ENCODE assay signal across 10 mouse cellular contexts in genomic region chr1:157425741-157426427, GRCm38 (mm10). TPM values are rescaled to one million over a fixed set of nuclear protein-coding genes. Genes with fewer than 3 reads are reported as not detected.
DNase-seq lines count a peak whose midpoint lies in the region; ATAC-seq and TF ChIP-seq lines count a peak whose summit lies in the region.
"Had no signal": no experiment of that assay in that cellular context is flagged by ENCODE, and none has a peak within 500 bp of the region (broad histone marks: within the 10 kb centered on the region; RNA-seq: fewer than 3 reads in every experiment).

No protein-coding gene starts in this region.

- H3K4me1 ChIP-seq in limb, embryonic 14.5 days (ENCODE audit: control insufficient read depth, insufficient read depth, low read length), result no peaks in the 10 kb centered on the region
- H3K4me1 ChIP-seq in olfactory bulb, adult 2 months (ENCODE audit: control insufficient read depth, insufficient read depth, low read length), result peaks cover 4% of the 10 kb centered on the region
- H3K4me1 ChIP-seq in kidney, embryonic 16.5 days (ENCODE audit: insufficient read depth, low read length), result no peaks in the 10 kb centered on the region

- no peaks in the 10 kb centered on the region for H3K27me3 ChIP-seq in limb, embryonic 14.5 days (ENCODE audit: control insufficient read depth, insufficient read depth, low read length)
- no peaks in the 10 kb centered on the region for H3K27me3 ChIP-seq in kidney, embryonic 16.5 days (ENCODE audit: insufficient read depth, low read length)

- H3K4me3 ChIP-seq in limb, embryonic 14.5 days (replicated peaks; ENCODE audit: low read length), result no peak overlapping the region
- no peak overlapping the region for H3K4me3 ChIP-seq in olfactory bulb, adult 2 months (ENCODE audit: insufficient read depth, low read depth, low read length)
- H3K4me3 ChIP-seq in kidney, embryonic 16.5 days (ENCODE audit: low read length), result no peak overlapping the region

- TF ChIP-seq CTCF in olfactory bulb, adult 2 months (IDR thresholded peaks at IDR 0.05; ENCODE audit: insufficient read depth, low read depth, low read length), result no peak

- no peaks in the 10 kb centered on the region for H3K36me3 ChIP-seq in limb, embryonic 14.5 days (ENCODE audit: control insufficient read depth, insufficient read depth, low read length)
- H3K36me3 ChIP-seq in kidney, embryonic 16.5 days (ENCODE audit: insufficient read depth, low read length), result no peaks in the 10 kb centered on the region

- no peaks in the 10 kb centered on the region for H3K9me3 ChIP-seq in limb, embryonic 14.5 days (ENCODE audit: control insufficient read depth, low read length)
- H3K9me3 ChIP-seq in kidney, embryonic 16.5 days (ENCODE audit: low read length), result no peaks in the 10 kb centered on the region

- H3K27ac ChIP-seq in limb, embryonic 14.5 days (replicated peaks; ENCODE audit: low read depth, low read length), result no peak overlapping the region
- H3K27ac ChIP-seq in olfactory bulb, adult 2 months (ENCODE audit: insufficient read depth, low read depth, low read length), result peak overlapping the region; percentile 29; the same call in 1 of the 2 replicates
- no peak overlapping the region for H3K27ac ChIP-seq in kidney, embryonic 16.5 days (ENCODE audit: low read length)

- no peak for DNase-seq in frontal cortex, postnatal 10 days (ENCODE audit: low spot score in 2 of 2)
- peak; percentile 89 for DNase-seq in retina, postnatal 1 day
- DNase-seq in retina, embryonic 14.5 days (ENCODE audit: low spot score), result no peak
- DNase-seq in limb, embryonic 14.5 days (ENCODE audit: low spot score), result peak; percentile 39
- DNase-seq: adrenal gland, postnatal 10 days; B cell, adult 2 months had no signal

- H3K4me2 ChIP-seq in limb, embryonic 14.5 days (replicated peaks; ENCODE audit: low read depth, low read length, severe bottlenecking), result no peak overlapping the region
- H3K4me2 ChIP-seq in kidney, embryonic 16.5 days (replicated peaks; ENCODE audit: low read depth, low read length), result no peak overlapping the region

- no peak overlapping the region for H3K9ac ChIP-seq in limb, embryonic 14.5 days (ENCODE audit: low read depth, low read length, severe bottlenecking)
- H3K9ac ChIP-seq in kidney, embryonic 16.5 days (replicated peaks; ENCODE audit: low read length), result no peak overlapping the region

- no peak for TF ChIP-seq POLR2A in limb, embryonic 14.5 days (IDR thresholded peaks at IDR 0.05; ENCODE audit: borderline replicate concordance, extremely low read depth, insufficient read depth, insufficient read length)
- no peak for TF ChIP-seq POLR2A in olfactory bulb, adult 2 months (IDR thresholded peaks at IDR 0.05; ENCODE audit: insufficient read depth, low read depth, low read length)

- WGBS in limb, embryonic 14.5 days, result 42% methylated on average over 8 of the region's 8 CpGs
- WGBS in olfactory bulb, adult 2 months, result 26% methylated on average over 8 of the region's 8 CpGs
- 51% methylated on average over 8 of the region's 8 CpGs for WGBS in kidney, embryonic 16.5 days

- 0 out of 2 replicates have a peak, but pooled peaks have one; percentile 27 for ATAC-seq in frontal cortex, adult (ENCODE audit: low TSS enrichment)
- ATAC-seq in limb, embryonic 14.5 days (ENCODE audit: low FRiP score, low read depth), result peak; percentile 74
- ATAC-seq in erythroblast, adult 5-6 weeks (replicated peaks; ENCODE audit: low FRiP score, poor library complexity, severe bottlenecking), result no peak
- no peak for ATAC-seq in kidney, embryonic 16.5 days (ENCODE audit: low FRiP score, low TSS enrichment)

RNA-seq across cellular contexts. Expression of gene Rasal2, which starts 13.5 kb away (rescaled TPM):
- polyA plus RNA-seq in limb, embryonic 14.5 days (2012; rRNA removed), result 5.2 and 5.4 TPM in 2 replicates
- 10.2 and 11.5 TPM in 2 replicates for polyA plus RNA-seq in limb, embryonic 14.5 days (2014; fragmentation: Nextera tagmentation; extraction: Ambion mirVana)
- not detected in 2 replicates for polyA plus RNA-seq in olfactory bulb, adult 2 months (2012; ENCODE audit: insufficient read depth, insufficient read length, low replicate concordance, missing spikeins)
- under 0.01 and 0.63 TPM in 2 replicates for total RNA-seq in erythroblast, adult 5-6 weeks (2015; ENCODE audit: low replicate concordance)
- total RNA-seq in erythroblast, adult 5-6 weeks (2017; ENCODE audit: low replicate concordance), result 0.14 and 0.85 TPM in 2 replicates
- polyA plus RNA-seq in kidney, embryonic 16.5 days (2015; fragmentation: Nextera tagmentation; extraction: Ambion mirVana), result 6.9 and 8.0 TPM in 2 replicates

RNA-seq across cellular contexts. Expression of gene Cryzl2, which starts 32.5 kb away (rescaled TPM):
- polyA plus RNA-seq in limb, embryonic 14.5 days (2012; rRNA removed), result 11.8 and 12.9 TPM in 2 replicates
- 8.7 and 11.2 TPM in 2 replicates for polyA plus RNA-seq in limb, embryonic 14.5 days (2014; fragmentation: Nextera tagmentation; extraction: Ambion mirVana)
- not detected in 2 replicates for polyA plus RNA-seq in olfactory bulb, adult 2 months (2012; ENCODE audit: insufficient read depth, insufficient read length, low replicate concordance, missing spikeins)
- total RNA-seq in erythroblast, adult 5-6 weeks (2015; ENCODE audit: low replicate concordance), result 2.1 and 7.7 TPM in 2 replicates
- total RNA-seq in erythroblast, adult 5-6 weeks (2017; ENCODE audit: low replicate concordance), result 0.98 and 3.6 TPM in 2 replicates
- 28.7 TPM in 2 replicates for polyA plus RNA-seq in kidney, embryonic 16.5 days (2015; fragmentation: Nextera tagmentation; extraction: Ambion mirVana)

Comparison
In these comparisons a context has a peak if more than half of its experiments do, and no peak if none do; other contexts are left out.
1. DNase-seq: peak in retina, postnatal 1 day (single experiment) and limb, embryonic 14.5 days (single experiment); none in frontal cortex, postnatal 10 days (0 of 2) and retina, embryonic 14.5 days (single experiment).
2. ATAC-seq: peak in frontal cortex, adult (single experiment) and limb, embryonic 14.5 days (single experiment); none in erythroblast, adult 5-6 weeks (single experiment) and kidney, embryonic 16.5 days (single experiment).